Mouse (Mus musculus) CH12.LX (cell line): ENCODE data around the gene Map7d2. TPM values are rescaled to one million over a fixed set of nuclear protein-coding genes. Genes with fewer than 3 reads are reported as not detected.

Source experiments
- DNase-seq: peaks from one replicate; pipeline ENCODE4 v3.0.0-alpha.2; 2013; ENCODE audit errors: extremely low read depth
- H3K27ac ChIP-seq: 2 replicates; pipeline ENCODE4 v1.5.1; 2012; ENCODE audit warnings: low read depth, mild to moderate bottlenecking, control low read depth, moderate library complexity; ENCODE audit not compliant: insufficient read depth
- H3K27me3 ChIP-seq: replicated peaks from 2 replicates; pipeline ENCODE3; 2012; ENCODE audit warnings: inconsistent platforms
- H3K36me3 ChIP-seq, 2 experiments: replicated peaks in 1 of 2; 2 replicates each; pipeline versions ENCODE3 to v1.6.1; 2012; ENCODE audit warnings: inconsistent platforms in 1 of 2, low read length in 1 of 2, mild to moderate bottlenecking in 1 of 2, mixed read lengths in 1 of 2, moderate library complexity in 1 of 2; ENCODE audit not compliant: control insufficient read depth in 1 of 2, insufficient read depth in 1 of 2
- H3K4me1 ChIP-seq, 2 experiments: 2 replicates each; pipeline ENCODE4 v1.6.1; 2012; ENCODE audit warnings: inconsistent platforms in 1 of 2, moderate library complexity in 1 of 2; ENCODE audit not compliant: insufficient read depth in 2 of 2, control insufficient read depth in 1 of 2
- H3K4me2 ChIP-seq: 2 replicates; pipeline ENCODE4 v1.6.1; 2012; ENCODE audit warnings: low read depth, mild to moderate bottlenecking, control low read depth; ENCODE audit not compliant: poor library complexity, insufficient read depth, severe bottlenecking
- H3K4me3 ChIP-seq, 3 experiments: fragments of 150-350 bp in 1 of 3; sonication (generic) in 1 of 3; replicated peaks in 1 of 3; 2 replicates each; pipeline versions ENCODE3 to v1.5.1; 2011 to 2012; ENCODE audit warnings: low read depth in 2 of 3, low read length in 2 of 3, mild to moderate bottlenecking in 2 of 3, moderate library complexity in 2 of 3, control low read depth in 1 of 3, improper control_type of control experiment in 1 of 3, inconsistent platforms in 1 of 3, mixed read lengths in 1 of 3; ENCODE audit not compliant: poor library complexity in 1 of 3
- H3K79me2 ChIP-seq: replicated peaks from 2 replicates; pipeline ENCODE4 v1.6.1; 2012; ENCODE audit warnings: mild to moderate bottlenecking, moderate library complexity; ENCODE audit not compliant: control insufficient read depth, poor library complexity, insufficient read depth, severe bottlenecking; ENCODE audit errors: extremely low read depth
- H3K9ac ChIP-seq: 2 replicates; pipeline ENCODE4 v1.6.1; 2012; ENCODE audit warnings: low read depth, mild to moderate bottlenecking, control low read depth, moderate library complexity; ENCODE audit not compliant: insufficient read depth
- H3K9me3 ChIP-seq: replicated peaks from 2 replicates; pipeline ENCODE3; 2012; ENCODE audit warnings: low read length, inconsistent platforms, mixed read lengths
- CHD1 ChIP-seq: IDR thresholded peaks from 2 replicates; pipeline ENCODE4 v1.6.1; 2012; ENCODE audit warnings: low read depth, low read length, improper control_type of control experiment, inconsistent platforms
- CTCF ChIP-seq, 2 experiments: IDR thresholded peaks in 1 of 2; conservative IDR thresholded peaks in 1 of 2; 2 replicates each; pipeline ENCODE4 v1.5.1; 2011 to 2012; ENCODE audit warnings: low read depth in 2 of 2, low read length in 2 of 2, improper control_type of control experiment in 1 of 2, inconsistent platforms in 1 of 2, mild to moderate bottlenecking in 1 of 2, moderate library complexity in 1 of 2
- E2F4 ChIP-seq: IDR thresholded peaks from 2 replicates; pipeline ENCODE4 v1.6.1; 2011; ENCODE audit warnings: low read depth, low read length, improper control_type of control experiment; ENCODE audit not compliant: insufficient replicate concordance
- ETS1 ChIP-seq: conservative IDR thresholded peaks from 2 replicates; pipeline ENCODE4 v1.6.1; 2012; ENCODE audit warnings: low read depth, mild to moderate bottlenecking, inconsistent platforms, low read length, improper control_type of control experiment, moderate library complexity
- HCFC1 ChIP-seq: IDR thresholded peaks from 2 replicates; pipeline ENCODE4 v1.6.1; 2012; ENCODE audit warnings: low read depth, mild to moderate bottlenecking, inconsistent platforms, low read length, improper control_type of control experiment
- IRF4 ChIP-seq: IDR thresholded peaks from 2 replicates; pipeline ENCODE4 v1.6.1; 2014; ENCODE audit warnings: low read depth, mild to moderate bottlenecking, inconsistent platforms, low read length, improper control_type of control experiment
- MAFK ChIP-seq: IDR thresholded peaks from 2 replicates; pipeline ENCODE4 v1.6.1; 2011; ENCODE audit warnings: low read length, improper control_type of control experiment; ENCODE audit not compliant: insufficient replicate concordance
- MXI1 ChIP-seq: IDR thresholded peaks from 2 replicates; pipeline ENCODE4 v1.6.1; 2011; ENCODE audit warnings: mild to moderate bottlenecking, low read depth, low read length, improper control_type of control experiment
- NELFE ChIP-seq: IDR thresholded peaks from 2 replicates; pipeline ENCODE4 v1.6.1; 2011; ENCODE audit warnings: low read depth, low read length, improper control_type of control experiment
- POLR2AphosphoS2 ChIP-seq: IDR thresholded peaks from 2 replicates; pipeline ENCODE4 v1.6.1; 2011; ENCODE audit warnings: low read depth, low read length, improper control_type of control experiment
- RAD21 ChIP-seq: IDR thresholded peaks from 2 replicates; pipeline ENCODE4 v1.6.1; 2011; ENCODE audit warnings: low read depth, mild to moderate bottlenecking, low read length, improper control_type of control experiment, moderate library complexity
- SIN3A ChIP-seq: IDR thresholded peaks from 2 replicates; pipeline ENCODE4 v1.6.1; 2012; ENCODE audit warnings: low read length, improper control_type of control experiment, inconsistent platforms
- TBP ChIP-seq: conservative IDR thresholded peaks from 2 replicates; pipeline ENCODE4 v1.6.1; 2011; ENCODE audit warnings: low read depth, low read length, improper control_type of control experiment
- TCF12 ChIP-seq: IDR thresholded peaks from 2 replicates; pipeline ENCODE4 v1.6.1; 2014; ENCODE audit warnings: low read depth, mild to moderate bottlenecking, inconsistent platforms, low read length, improper control_type of control experiment
- ZC3H11A ChIP-seq: IDR thresholded peaks from 2 replicates; pipeline ENCODE4 v1.6.1; 2012; ENCODE audit warnings: low read depth, mild to moderate bottlenecking, inconsistent platforms, low read length, improper control_type of control experiment
- ZKSCAN1 ChIP-seq: IDR thresholded peaks from 2 replicates; pipeline ENCODE4 v1.6.1; 2012; ENCODE audit warnings: low read depth, inconsistent platforms, low read length, improper control_type of control experiment, borderline replicate concordance
- ZMIZ1 ChIP-seq: IDR thresholded peaks from 2 replicates; pipeline ENCODE4 v1.6.1; 2012; ENCODE audit warnings: low read depth, mild to moderate bottlenecking, inconsistent platforms, low read length, improper control_type of control experiment
- ZNF384 ChIP-seq: IDR thresholded peaks from 2 replicates; pipeline ENCODE4 v1.6.1; 2012; ENCODE audit warnings: low read depth, low read length, improper control_type of control experiment, inconsistent platforms
- dilution Hi-C: fragments of 300-500 bp; cut with MboI; formaldehyde crosslinking; loops from 2 replicates; pipeline ENCODE4 v1.14.3; 2020; ENCODE audit warnings: low sequenced_read_pairs; ENCODE audit not compliant: extremely low pct_unique_long_range_greater_than_20kb, extremely low pct_ligation_motif_present
- in situ Hi-C: fragments of 300-500 bp; cut with MboI; formaldehyde crosslinking; loops from 3 replicates; pipeline ENCODE4 v1.14.3; 2019; ENCODE audit warnings: low sequenced_read_pairs, low pct_ligation_motif_present, low pct_unique_long_range_greater_than_20kb, mixed read lengths
- polyA plus RNA-seq: library from polyadenylated mRNA; unstranded; fragments of >175 nt; gene quantifications from 2 replicates; pipeline ENCODE4 v1.2.1, GENCODE M21; 2012; ENCODE audit warnings: low read depth; ENCODE audit not compliant: insufficient read length
- total RNA-seq, 2 experiments: library from RNA; depleted of rRNA; stranded (reverse); fragments of 300-350 nt in 1 of 2; fragments of >200 nt in 1 of 2; gene quantifications; 2 replicates each; pipeline ENCODE4 v1.2.3; 2012 to 2014

The Map7d2 gene
- total and polyA plus RNA-seq, 3 experiments: 0.19 to 1.1 TPM; not detected in 1

DNA sequence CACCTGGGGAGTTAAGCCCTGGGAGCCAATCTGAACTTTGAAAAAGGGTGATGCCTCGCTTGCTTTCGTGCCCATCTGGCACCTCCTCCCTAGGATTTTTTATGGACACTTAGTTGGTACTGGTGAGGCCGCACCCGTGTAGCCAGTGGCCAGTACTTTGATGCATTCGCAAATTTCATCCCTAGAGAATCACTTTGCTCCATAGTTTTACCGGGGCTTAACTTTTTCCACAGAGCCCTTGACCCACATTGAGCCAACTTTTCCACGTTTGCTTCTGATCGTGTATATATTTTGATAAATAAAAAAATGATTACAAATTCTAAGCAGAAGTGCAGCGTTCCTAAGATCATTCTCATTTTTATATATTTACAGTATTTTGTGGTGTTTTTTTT is 41.6 kb upstream of the Map7d2 start:
- Histone ChIP-seq H3K4me3 (peak overlapping the region; percentile 72 to 98 (median 76)), H3K4me2 (peak overlapping the region; percentile 97; the same call in 1 of the 2 replicates), H3K9me3 (no peaks in the 10 kb centered on the region), H3K27ac (no peak overlapping the region), H3K9ac (peak overlapping the region; percentile 70), H3K4me1 (peaks cover 0 to 20% of the 10 kb centered on the region in 2 experiments; a peak in 2 of 4 replicates)
- in situ Hi-C loops: loop anchor here (5.0 kb wide), 1 partner anchor 35 kb away; no protein-coding TSS in a partner anchor
- DNase-seq: no peak
- TF ChIP-seq ZMIZ1 (no peak), E2F4 (no peak), MXI1 (peak; percentile 1; the same call in 1 of the 2 replicates), IRF4 (no peak)
- TF ChIP-seq, all 38 proteins: peak for 1
- H3K79me2 ChIP-seq: peaks cover 36% of the 10 kb centered on the region
- peaks cover 3 to 18% of the 10 kb centered on the region in 2 experiments for H3K36me3 ChIP-seq
- dilution Hi-C loops: no loop called here
- H3K27me3 ChIP-seq: no peaks in the 10 kb centered on the region

DNA sequence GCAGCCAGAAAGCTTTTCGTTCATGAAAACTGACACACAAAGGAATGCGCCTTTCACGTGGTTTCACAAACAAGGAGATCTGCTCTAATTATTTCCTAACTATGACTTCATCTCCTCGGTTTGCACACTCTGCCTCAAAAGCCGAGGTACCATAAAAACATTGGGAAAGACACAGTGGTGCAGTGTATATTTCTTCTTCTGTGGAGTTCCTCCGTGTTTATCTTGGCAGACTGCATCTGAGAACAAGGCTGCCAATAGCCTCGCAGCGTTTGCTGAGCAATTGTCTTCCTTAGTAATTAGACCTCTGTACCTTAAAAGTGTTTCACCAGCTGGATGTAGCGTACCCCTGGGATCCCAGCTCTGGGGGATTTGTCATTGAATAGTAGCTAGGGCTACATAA is 27.3 kb upstream of the Map7d2 start:
- Histone ChIP-seq H3K4me3 (no peak overlapping the region), H3K9ac (no peak overlapping the region), H3K36me3 (peaks cover 11 to 53% of the 10 kb centered on the region in 2 experiments), H3K4me1 (no peaks in the 10 kb centered on the region), H3K27me3 (no peaks in the 10 kb centered on the region), H3K79me2 (no peaks in the 10 kb centered on the region), H3K4me2 (no peak overlapping the region), H3K9me3 (no peaks in the 10 kb centered on the region), H3K27ac (no peak overlapping the region)
- in situ Hi-C loops (no loop called here), dilution Hi-C loops (no loop called here)
- no peak for TF ChIP-seq SIN3A
- no peak for TF ChIP-seq MAFK
- no peak for TF ChIP-seq POLR2AphosphoS2
- TF ChIP-seq ZC3H11A: no peak
- TF ChIP-seq ZMIZ1: no peak
- TF ChIP-seq RAD21: no peak
- no peak for TF ChIP-seq TBP
- TF ChIP-seq ZNF384: no peak
- no peak for TF ChIP-seq ETS1
- no peak for TF ChIP-seq NELFE
- TF ChIP-seq CHD1: no peak
- DNase-seq: no peak

DNA sequence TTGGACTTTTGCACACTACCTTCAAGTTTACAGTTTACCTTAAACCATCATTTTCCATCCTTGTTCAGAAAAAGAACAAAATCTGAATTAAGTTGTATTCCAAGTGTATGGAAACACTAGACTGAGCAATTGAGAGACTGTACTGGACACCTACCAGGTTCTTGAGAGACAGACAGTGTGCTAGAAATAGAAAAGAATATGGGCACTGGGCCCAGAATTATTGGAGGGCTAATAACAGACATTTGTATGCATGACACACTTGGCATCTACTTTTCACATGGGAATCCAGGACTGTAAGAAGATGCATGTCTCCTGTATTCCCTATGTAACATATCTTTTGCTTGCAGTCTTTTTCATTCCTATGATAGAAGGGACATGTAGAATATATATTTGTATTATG is 25.4 kb upstream of the Map7d2 start:
- Histone ChIP-seq H3K4me2 (no peak overlapping the region), H3K9ac (no peak overlapping the region)
- no peak for TF ChIP-seq TCF12
- TF ChIP-seq HCFC1: no peak
- no peak for TF ChIP-seq ZKSCAN1
- TF ChIP-seq CTCF (conservative IDR thresholded peaks at IDR 0.05 in 1 of 2, IDR thresholded peaks at IDR 0.05 in 1 of 2; ENCODE audit: low read depth in 2 of 2, low read length in 2 of 2): no peak
- no peak for TF ChIP-seq E2F4
- TF ChIP-seq ZMIZ1: no peak
- no peak for TF ChIP-seq RAD21
- TF ChIP-seq, all 38 proteins: peak for 0
- no peaks in the 10 kb centered on the region for H3K4me1 ChIP-seq
- no peaks in the 10 kb centered on the region for H3K9me3 ChIP-seq
- H3K4me3 ChIP-seq: no peak overlapping the region
- in situ Hi-C loops (no loop called here), dilution Hi-C loops (no loop called here)
- peaks cover 11 to 41% of the 10 kb centered on the region in 2 experiments for H3K36me3 ChIP-seq
- no peak overlapping the region for H3K27ac ChIP-seq
- DNase-seq: no peak
- no peaks in the 10 kb centered on the region for H3K27me3 ChIP-seq
- H3K79me2 ChIP-seq: no peaks in the 10 kb centered on the region
